Comparison of ENCODE assay signal across 8 mouse cellular contexts in the genomic region with DNA sequence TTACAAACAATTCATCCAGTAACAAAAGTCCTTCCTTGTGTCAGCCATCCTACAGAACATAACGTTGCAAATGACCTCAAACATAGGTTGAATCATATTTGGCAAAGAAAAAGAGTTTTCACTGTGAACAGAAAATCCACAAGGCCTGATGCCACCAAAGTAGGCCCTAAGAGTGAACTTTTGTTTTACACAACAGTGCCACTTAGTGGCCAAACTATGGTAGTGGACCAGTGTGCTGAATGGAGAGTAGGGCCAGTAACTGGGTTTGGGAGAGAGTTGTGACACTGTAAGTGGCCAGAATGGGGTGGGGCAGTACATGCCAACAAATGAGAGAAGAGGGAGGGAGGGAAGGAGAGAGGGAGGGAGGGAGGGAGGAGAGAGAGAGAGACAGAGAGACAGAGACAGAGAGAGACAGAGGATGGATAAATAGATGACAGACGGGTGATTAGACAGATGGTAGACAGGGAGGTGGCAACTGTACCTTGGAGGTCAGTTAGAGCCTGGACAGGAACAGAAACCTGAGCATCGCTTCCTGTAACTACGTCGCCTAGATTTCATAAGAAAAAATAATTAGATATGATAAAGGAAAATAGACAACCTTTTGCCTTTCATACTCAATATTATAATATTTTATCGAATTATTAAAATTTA.
A peak's percentile ranks its signal among the peaks of the same experiment; 100 is the strongest.
DNase-seq lines count a peak whose midpoint lies in the region; ATAC-seq and TF ChIP-seq lines count a peak whose summit lies in the region.

No protein-coding gene starts in this region.

- DNase-seq in CD8-positive naive resting alpha-beta T cell, adult 2 months (ENCODE audit: low read depth in 2 of 2, low spot score in 2 of 2) = peak; percentile 38 to 52
- DNase-seq in adrenal gland, postnatal 25 days = peak; percentile 18
- peak; percentile 82 for DNase-seq in embryonic facial prominence, embryonic 11.5 days (ENCODE audit: low spot score)
- DNase-seq in liver, embryonic 11.5 days (ENCODE audit: low spot score) = no peak
- DNase-seq in neural tube, embryonic 10.5 days (ENCODE audit: extremely low spot score, low spot score) = peak; percentile 62

- 74% methylated on average over 6 of the region's 6 CpGs for WGBS in embryonic facial prominence, embryonic 11.5 days
- WGBS in heart, embryonic 12.5 days = 71% methylated on average over 6 of the region's 6 CpGs
- WGBS in kidney, embryonic 15.5 days = 75% methylated on average over 6 of the region's 6 CpGs
- 69% methylated on average over 6 of the region's 6 CpGs for WGBS in liver, embryonic 11.5 days

- H3K4me1 ChIP-seq in embryonic facial prominence, embryonic 11.5 days (ENCODE audit: control insufficient read depth, insufficient read depth, low read length) = no peaks in the 10 kb centered on the region
- H3K4me1 ChIP-seq in heart, embryonic 12.5 days (replicated peaks) = no peaks in the 10 kb centered on the region
- H3K4me1 ChIP-seq in kidney, embryonic 15.5 days = no peaks in the 10 kb centered on the region
- no peaks in the 10 kb centered on the region for H3K4me1 ChIP-seq in liver, embryonic 11.5 days (replicated peaks; ENCODE audit: control insufficient read depth, insufficient read depth, low read length)
- no peaks in the 10 kb centered on the region for H3K4me1 ChIP-seq in testis, adult 2 months (ENCODE audit: control insufficient read depth, insufficient read depth, low read length)

- H3K27ac ChIP-seq in embryonic facial prominence, embryonic 11.5 days (replicated peaks; ENCODE audit: low read depth, low read length) = no peak overlapping the region
- no peak overlapping the region for H3K27ac ChIP-seq in heart, embryonic 12.5 days (ENCODE audit: poor library complexity, severe bottlenecking)
- H3K27ac ChIP-seq in kidney, embryonic 15.5 days = no peak overlapping the region
- no peak overlapping the region for H3K27ac ChIP-seq in liver, embryonic 11.5 days (ENCODE audit: low read depth, low read length)
- no peak overlapping the region for H3K27ac ChIP-seq in testis, adult 2 months (ENCODE audit: control insufficient read depth, insufficient read depth, low read depth, low read length)

- ATAC-seq in embryonic facial prominence, embryonic 11.5 days (replicated peaks; ENCODE audit: insufficient number of reproducible peaks, low FRiP score, low TSS enrichment, low read depth) = peak; percentile 67; the same call in 1 of the 2 replicates
- ATAC-seq in heart, embryonic 12.5 days (ENCODE audit: insufficient number of reproducible peaks, low FRiP score) = peak; percentile 53; the same call in 1 of the 2 replicates
- ATAC-seq in kidney, embryonic 15.5 days (replicated peaks; ENCODE audit: low FRiP score) = peak; percentile 82
- ATAC-seq in liver, embryonic 11.5 days (replicated peaks; ENCODE audit: low FRiP score) = peak; percentile 76

- no peaks in the 10 kb centered on the region for H3K27me3 ChIP-seq in embryonic facial prominence, embryonic 11.5 days (ENCODE audit: control insufficient read depth, insufficient read depth, low read length)
- H3K27me3 ChIP-seq in heart, embryonic 12.5 days (replicated peaks) = no peaks in the 10 kb centered on the region
- H3K27me3 ChIP-seq in kidney, embryonic 15.5 days = no peaks in the 10 kb centered on the region
- H3K27me3 ChIP-seq in liver, embryonic 11.5 days (replicated peaks; ENCODE audit: control insufficient read depth, insufficient read depth, low read length) = no peaks in the 10 kb centered on the region
- H3K27me3 ChIP-seq in testis, adult 2 months (ENCODE audit: control insufficient read depth, insufficient read depth, low read length) = no peaks in the 10 kb centered on the region

- no peak overlapping the region for H3K9ac ChIP-seq in embryonic facial prominence, embryonic 11.5 days (replicated peaks; ENCODE audit: low read length)
- no peak overlapping the region for H3K9ac ChIP-seq in heart, embryonic 12.5 days
- no peak overlapping the region for H3K9ac ChIP-seq in kidney, embryonic 15.5 days
- no peak overlapping the region for H3K9ac ChIP-seq in liver, embryonic 11.5 days (ENCODE audit: low read depth, low read length)

- no peak overlapping the region for H3K4me3 ChIP-seq in embryonic facial prominence, embryonic 11.5 days (ENCODE audit: low read depth, low read length)
- no peak overlapping the region for H3K4me3 ChIP-seq in heart, embryonic 12.5 days
- no peak overlapping the region for H3K4me3 ChIP-seq in kidney, embryonic 15.5 days (replicated peaks)
- H3K4me3 ChIP-seq in liver, embryonic 11.5 days (ENCODE audit: low read depth, low read length) = no peak overlapping the region
- H3K4me3 ChIP-seq in testis, adult 2 months (ENCODE audit: control insufficient read depth, low read depth, low read length) = no peak overlapping the region

- no peak overlapping the region for H3K4me2 ChIP-seq in embryonic facial prominence, embryonic 11.5 days (ENCODE audit: low read depth, low read length)
- H3K4me2 ChIP-seq in heart, embryonic 12.5 days = no peak overlapping the region
- H3K4me2 ChIP-seq in kidney, embryonic 15.5 days = no peak overlapping the region
- no peak overlapping the region for H3K4me2 ChIP-seq in liver, embryonic 11.5 days

- no peak for TF ChIP-seq POLR2A in testis, adult 2 months (IDR thresholded peaks at IDR 0.05; ENCODE audit: control insufficient read depth, low read depth, low read length)

- H3K36me3 ChIP-seq in embryonic facial prominence, embryonic 11.5 days (replicated peaks; ENCODE audit: control insufficient read depth, insufficient read depth, low read depth, low read length) = no peaks in the 10 kb centered on the region
- H3K36me3 ChIP-seq in heart, embryonic 12.5 days = no peaks in the 10 kb centered on the region
- no peaks in the 10 kb centered on the region for H3K36me3 ChIP-seq in kidney, embryonic 15.5 days
- H3K36me3 ChIP-seq in liver, embryonic 11.5 days (ENCODE audit: control insufficient read depth, insufficient read depth, low read length) = no peaks in the 10 kb centered on the region
- H3K36me3 ChIP-seq in testis, adult 2 months (ENCODE audit: control insufficient read depth, insufficient read depth, low read length) = no peaks in the 10 kb centered on the region

- no peaks in the 10 kb centered on the region for H3K9me3 ChIP-seq in embryonic facial prominence, embryonic 11.5 days (replicated peaks; ENCODE audit: control insufficient read depth, low read length)
- no peaks in the 10 kb centered on the region for H3K9me3 ChIP-seq in heart, embryonic 12.5 days (replicated peaks)
- H3K9me3 ChIP-seq in kidney, embryonic 15.5 days (replicated peaks) = no peaks in the 10 kb centered on the region
- no peaks in the 10 kb centered on the region for H3K9me3 ChIP-seq in liver, embryonic 11.5 days (ENCODE audit: control insufficient read depth, low read length)

- peak; percentile 4; the same call in 1 of the 2 replicates for TF ChIP-seq CTCF in testis, adult 2 months (IDR thresholded peaks at IDR 0.05; ENCODE audit: control insufficient read depth, insufficient read depth, insufficient replicate concordance, low read depth, low read length)
